Mouse (Mus musculus) layer of hippocampus, adult 9-11 months (tissue): ENCODE results near the gene Nbl1.

Source experiments
- DNase-seq: peaks from one replicate; pipeline ENCODE4 v3.0.0; 2022

The Nbl1 gene

DNA sequence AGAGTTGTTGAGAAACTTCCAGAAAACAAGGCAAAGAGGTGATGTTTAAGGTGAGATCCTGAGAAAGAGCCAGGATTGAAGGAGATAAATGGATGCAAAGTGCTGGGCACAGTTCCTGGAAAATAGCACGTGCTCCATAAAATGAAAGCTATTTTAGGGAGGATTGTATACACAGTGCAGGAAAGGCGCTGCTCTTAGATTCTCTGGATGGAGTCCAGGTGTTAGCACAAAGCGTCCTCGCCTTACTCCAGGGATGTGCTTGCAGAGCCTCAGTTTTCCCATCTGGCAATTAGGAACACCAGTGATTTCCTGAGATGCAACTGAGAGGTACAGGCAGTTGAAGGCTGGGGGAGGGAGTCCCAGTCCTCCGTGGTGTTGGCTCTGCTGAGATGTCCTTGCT lies 3.4 kb upstream of the Nbl1 start:
- no peak for DNase-seq

DNA sequence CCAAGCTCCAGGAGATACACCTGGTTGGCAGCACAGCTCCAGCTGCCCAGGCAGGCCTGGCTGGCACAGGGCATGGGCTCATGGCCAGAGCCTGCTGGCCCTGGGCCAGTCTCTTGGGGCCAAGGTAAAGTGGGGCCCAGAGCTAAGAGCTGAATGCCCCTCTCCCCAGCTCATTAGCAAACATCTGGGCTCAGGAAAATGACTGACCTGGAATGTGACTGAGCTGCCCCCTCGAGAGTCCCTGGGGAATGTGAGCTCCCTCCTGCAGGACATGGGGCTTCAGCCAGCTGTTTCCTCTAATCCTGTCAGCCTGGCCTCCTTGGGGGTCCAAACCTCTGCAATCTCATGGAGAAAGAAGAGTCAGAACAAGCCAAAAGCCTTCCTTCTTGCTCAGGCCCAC lies 2.6 kb upstream of the Nbl1 start:
- DNase-seq = no peak

DNA sequence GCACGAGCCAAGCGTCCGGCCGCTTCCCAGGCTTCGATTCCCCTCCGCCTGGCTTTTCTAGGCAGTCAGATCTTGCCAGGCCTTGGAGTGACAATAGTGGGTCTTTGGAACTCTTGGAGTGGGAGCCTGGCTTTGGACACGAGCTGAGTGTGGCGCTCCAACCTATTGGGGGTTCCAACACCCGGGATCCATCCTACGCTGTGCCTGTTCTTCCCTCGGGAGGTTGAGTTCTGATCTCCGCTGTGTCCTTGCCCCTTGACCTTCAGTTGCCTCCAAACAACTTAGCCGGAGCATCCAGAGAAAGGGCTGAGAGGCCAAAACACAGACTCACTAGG lies 370 bp upstream of the Nbl1 start:
- no peak for DNase-seq

DNA sequence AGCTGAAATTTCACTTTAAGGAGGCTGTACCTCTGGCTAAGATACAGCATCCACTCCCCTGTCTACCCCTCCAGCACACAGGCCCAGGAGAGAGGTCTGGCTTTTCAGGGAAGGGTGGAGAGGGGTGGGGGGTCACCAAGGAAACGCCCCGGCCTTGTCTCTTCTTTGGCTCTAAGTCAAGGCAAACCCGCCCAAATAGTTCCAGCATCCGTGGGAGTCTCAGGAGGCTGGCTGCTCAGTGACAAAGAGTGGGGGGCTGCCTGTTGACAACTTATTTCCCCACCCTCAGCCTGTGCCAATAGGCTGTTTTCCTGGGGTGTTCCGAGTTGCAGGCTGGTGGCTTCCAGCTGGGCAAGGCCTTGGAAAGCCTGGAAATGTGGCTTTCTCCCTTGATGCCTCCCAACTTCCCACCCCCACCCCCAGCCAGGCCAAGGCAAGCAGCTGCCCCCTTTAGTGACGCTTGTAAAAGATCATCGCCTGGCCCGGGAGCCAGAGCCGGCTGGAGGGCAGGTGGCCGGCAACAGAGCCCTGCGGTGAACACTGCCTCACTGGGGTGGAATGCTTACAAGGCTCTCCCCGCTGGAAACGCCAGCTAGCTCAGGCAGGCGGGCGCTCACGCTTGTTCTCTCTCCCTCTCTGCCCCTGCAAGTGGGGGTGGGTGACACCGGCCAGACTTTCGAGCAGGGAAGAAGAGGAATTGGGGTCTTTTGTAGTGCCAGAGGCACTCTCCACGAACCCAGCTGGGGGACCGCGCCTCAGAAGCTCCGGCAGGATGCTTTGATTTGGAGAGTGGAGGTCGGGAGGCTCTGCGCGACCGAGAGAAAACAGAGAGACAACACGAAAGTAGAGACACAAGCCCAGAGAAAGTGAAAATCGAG lies 1.1 kb downstream of the Nbl1 start:
- DNase-seq = no peak

DNA sequence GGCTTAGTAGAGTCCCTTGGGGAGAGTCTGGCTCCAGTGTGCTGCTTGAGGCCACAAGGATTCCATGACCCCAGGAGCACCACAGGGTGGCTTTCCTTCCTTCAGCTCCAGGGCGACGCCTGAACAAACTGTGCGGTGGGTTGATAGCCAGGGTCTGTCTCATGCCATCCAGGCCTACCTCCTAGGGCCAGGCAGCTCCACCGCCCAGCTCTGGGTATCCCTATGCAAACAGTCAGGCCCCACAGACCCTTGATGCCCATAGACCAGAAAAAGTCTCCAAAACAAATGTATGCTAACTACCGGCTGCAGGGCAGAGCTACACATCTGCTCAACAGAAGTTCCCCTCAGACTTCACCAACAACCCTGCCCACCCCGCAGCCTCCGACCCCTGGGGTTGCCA lies 1.7 kb downstream of the Nbl1 start:
- no peak for DNase-seq

DNA sequence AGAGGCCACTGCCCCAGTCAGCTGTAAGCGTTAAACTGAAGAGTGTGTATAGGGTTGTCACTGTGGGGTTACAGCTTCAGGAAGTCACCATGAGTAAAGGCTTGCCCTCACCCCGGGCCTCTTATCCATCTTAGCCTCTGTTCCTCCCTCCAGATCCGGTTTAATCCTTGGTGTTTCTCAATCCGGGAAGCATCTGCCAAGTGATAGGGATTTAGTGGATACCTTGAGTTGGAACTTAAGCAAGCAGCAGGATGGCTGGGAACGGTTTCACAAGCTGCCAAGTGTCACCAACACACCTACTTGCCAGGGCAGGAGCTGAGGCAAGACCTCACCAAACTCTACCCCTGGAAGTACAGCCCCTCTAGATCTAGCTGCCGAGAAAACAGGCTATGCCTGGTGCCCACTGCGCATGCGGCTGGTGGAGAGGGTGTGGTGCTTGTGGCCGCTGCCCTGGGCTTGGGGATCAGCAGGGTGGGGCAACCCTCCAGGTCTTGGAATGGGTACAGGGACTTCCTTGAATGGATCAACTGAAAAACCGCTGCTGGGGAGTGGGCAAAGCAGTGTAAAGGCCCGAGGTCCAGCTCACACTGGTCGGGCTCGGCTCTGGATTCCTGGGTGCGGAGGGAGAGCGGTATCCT lies 2.4 kb downstream of the Nbl1 start:
- no peak for DNase-seq

DNA sequence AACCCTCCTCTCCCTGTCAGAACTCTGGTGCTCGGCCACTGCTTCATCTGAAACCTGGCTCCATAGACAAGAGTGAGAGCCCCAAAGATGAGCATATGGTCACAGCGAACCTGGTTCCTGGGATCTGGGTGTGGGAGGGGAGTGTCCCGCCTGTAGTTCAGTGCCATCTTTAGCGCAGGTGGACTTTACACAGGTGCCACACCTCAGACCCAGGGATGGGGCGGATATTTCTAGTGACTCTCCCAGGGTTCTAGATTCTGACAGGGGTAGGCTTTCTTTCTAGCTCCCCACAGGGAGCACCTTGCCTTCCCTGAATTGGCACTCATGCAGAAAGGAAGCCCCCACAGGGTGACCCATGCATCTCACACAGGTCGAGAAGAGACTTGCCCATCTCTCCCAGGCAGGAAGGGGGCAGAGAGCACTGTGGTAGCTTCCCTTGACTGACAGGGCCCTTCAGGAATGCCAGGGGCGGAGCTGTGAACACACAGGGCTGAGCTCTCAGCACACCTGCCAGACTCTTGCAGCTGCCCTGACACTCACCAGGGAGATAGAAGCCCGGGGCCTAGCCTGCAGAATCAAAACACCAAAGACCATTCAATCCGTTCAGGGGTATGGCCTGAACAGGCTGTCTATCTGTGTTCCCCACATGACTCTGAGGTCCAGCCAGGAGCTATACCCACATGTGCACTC lies 3.7 kb downstream of the Nbl1 start:
- no peak for DNase-seq

DNA sequence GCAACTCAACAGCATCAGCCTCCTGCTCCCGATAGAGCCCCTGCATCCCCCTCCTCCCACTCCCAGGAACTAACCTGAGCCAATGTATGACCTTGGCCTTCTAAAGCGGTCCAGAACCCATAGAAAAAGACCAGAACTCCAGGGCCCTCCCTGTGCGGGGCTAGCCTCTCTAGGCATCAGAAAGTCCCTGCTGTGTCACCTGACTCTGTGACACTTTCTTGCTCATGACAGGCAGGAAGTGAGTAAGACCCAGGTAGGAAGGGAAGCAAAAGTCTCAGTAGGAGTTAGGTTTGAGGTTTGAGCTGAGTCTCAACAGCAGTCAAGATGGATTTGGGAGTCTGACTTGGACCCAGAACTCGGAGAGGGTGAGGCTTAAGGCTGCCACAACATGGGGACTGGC lies 5.8 kb downstream of the Nbl1 start:
- no peak for DNase-seq

DNA sequence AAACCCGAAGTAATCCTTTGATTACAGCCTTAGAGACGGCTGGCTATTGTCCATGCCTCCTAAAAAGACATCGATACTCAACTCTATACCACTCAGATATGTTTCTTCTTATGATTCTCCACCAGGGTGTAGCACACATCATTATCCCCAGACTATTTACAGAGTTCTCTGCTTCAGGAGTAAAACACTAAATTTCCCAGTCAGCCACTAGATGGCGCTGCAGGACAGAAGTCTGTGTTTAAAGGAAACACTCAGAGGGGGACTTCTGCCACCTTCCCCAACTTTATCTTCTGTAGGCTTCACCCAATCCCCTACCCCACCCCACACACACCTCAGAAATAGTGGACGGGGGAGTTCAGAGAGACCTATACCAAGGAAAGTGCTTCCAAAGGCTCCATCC lies 6.8 kb downstream of the Nbl1 start:
- peak; percentile 80 for DNase-seq

DNA sequence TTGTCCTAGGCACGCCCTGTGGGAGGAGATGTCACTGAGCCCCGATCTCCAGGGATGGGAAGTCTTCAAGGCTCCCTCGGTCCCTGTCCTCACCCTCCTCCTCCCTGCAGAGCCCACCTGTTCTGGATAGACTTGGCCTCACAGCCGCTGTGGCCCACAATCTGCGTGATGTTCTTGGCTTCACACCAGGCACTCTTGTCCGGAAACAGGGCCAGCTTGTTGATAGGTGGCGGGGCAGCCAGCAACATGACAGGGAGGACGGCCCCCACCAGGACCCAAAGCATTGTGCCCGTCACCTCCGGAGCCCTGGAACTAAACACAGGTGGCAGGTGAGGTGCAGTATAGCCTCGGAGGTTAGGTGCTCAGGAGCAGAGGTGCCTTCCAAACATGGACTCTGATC lies 7.5 kb downstream of the Nbl1 start:
- no peak for DNase-seq

DNA sequence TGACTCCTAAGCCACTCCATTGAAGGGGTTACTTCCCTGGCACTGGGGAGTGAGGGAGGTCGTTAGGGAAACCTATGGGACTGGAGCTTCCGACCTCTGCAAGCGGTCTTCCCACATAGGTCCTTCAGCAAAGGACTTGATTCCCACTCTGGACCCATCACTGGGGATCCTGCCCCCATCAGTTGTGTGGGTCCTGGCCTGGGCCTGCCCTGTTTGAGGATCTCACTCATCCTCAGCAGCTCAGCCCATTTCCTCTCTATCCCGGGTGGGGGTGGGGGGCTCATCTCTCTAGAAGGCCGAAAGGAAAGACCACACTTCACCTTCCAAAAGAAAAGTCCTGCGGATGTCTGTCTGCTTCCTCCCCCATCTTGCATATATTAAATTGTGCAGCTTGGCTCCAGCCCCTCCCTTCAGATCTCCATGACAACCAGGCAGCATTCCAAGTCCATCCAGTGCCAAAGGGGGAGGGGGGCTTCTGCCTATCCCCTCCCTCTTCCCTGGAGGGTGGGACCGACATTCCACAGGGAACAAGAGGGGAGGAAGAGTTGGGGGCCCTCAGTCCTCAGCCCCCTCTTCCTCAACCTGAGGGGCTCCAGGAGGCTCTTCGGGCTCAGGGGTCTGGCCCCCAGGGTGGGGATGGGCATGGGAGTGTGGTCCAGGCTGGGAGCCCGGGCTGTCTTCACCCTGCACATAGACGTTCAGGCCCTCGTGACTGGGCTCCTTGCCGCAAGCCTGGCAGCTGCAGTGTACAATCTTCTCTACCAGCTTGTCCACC lies 9.8 kb downstream of the Nbl1 start:
- no peak for DNase-seq

DNA sequence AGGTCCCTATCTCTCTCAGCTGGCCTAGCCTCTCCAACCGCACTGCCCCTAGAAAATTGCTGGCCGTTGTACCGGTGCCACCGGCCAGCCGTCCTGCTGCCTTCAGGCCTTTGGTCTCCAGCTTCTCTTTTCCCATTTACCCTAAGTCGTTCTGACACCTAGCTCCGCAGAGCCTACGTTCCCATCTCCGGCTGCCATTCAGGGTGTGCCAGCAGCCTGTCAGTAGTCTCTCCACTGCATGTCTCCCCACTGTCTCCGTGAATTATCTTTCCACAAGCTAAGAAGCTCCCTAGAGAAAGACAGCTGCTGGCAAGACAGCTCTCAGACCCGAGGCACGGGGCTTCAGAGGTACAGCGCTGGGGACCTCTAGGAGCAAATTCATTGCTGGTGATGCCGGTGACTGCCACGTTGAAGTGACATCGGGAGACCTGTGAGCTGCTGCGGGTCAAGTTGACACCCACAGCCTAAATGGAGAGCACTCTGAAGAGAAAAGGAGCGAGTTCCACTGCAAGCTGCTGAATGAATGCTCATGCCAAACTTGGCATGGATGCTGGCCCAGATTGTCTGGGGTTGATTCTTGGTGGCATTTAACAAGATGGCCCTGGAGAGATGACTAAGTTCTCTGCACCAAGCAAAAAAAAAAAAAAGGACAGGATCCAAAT lies 11.4 kb downstream of the Nbl1 start:
- peak; percentile 65 for DNase-seq

DNA sequence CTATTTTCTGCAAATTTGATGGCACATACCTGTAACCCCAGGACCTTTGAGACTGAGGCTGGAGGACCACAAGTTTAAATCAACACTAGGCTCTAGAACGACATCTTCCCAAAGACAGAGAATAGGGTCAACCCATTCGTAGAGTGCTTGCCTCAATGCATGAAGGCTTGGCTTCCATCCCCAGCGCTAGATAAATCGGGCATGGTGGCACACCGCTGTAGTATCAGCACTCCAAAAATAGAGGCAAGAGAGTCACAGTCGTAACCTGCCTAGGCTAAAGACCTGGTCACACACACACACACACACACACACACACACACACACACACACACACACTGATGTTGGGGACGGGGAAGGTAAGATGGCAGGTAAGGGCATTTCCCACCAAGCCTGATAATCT lies 12.5 kb downstream of the Nbl1 start:
- DNase-seq = no peak

DNA sequence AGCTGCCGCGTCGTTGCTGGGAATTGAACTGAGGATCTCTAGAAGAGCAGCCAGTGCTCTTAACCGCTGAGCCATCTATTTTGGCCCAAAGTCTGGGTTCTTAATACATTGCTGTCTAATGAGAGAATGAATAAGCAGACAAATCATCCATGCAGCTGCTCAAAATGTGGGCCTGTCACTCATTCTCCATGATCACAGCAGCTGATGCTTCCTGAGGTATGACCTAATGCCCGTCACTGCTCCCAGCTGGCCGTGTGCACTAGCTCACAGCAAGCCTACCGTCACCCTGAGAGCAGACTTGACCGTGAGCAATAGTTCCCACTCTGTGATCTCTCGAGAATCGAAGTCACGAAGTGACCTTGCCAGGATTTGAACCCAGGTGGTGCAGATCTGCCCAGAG lies 13.4 kb downstream of the Nbl1 start:
- DNase-seq = no peak

DNA sequence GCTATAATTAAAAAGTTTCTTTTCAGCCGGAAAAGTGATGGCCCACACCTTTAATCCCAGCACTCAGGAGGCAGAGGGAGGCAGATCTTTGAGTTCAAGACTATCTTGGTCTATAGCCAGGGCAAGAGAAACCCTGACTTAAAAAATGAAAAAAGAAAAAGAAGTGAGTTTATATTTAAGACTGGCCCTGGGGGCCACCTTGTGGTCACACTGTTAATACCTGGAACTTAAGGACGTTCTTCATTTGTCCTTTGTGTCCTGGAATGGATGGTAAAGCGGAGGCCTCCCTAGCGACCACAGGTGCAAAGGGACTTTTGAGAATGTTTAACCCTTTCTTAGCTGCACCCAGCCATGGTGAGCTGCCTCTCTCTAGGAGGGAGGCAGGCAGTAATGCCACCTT lies 14.1 kb downstream of the Nbl1 start:
- no peak for DNase-seq

DNA sequence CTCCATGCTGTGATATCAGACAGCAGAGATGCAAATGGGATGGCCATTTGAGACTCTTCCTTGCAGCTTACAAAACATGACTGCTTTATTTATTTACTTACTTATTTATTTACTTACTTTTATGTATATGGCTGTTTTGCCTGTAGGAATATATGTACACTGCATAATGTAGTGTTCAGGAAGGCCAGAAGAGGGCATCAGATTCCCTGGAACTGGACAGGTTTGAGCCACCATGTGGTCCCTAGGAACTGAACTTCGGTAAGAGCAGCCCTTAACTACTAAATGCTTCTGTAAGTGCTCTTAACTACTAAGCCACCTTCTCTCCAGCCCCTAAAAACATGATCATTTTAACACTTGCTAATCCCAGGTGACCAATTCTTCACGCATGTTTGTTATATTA lies 14.5 kb downstream of the Nbl1 start:
- DNase-seq = no peak

DNA sequence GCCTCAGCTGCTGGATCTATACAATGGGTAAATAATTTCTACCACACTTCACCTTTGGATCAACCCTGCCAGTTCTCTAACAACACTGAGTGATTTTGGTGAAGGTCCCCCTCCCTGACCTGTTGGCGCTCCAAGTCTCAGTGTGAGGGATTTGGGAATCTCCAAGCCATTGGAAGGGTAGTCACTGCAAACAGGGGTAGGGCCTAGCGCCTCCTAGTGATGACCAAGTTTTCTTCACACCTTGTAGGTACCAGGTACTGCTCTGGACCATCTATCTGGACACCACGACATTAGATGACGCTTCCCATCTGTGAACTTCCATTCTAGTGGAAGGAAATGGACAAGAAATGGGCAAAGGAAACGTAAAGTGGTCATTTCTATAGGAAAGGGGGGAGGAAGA lies 16.9 kb downstream of the Nbl1 start:
- no peak for DNase-seq

DNA sequence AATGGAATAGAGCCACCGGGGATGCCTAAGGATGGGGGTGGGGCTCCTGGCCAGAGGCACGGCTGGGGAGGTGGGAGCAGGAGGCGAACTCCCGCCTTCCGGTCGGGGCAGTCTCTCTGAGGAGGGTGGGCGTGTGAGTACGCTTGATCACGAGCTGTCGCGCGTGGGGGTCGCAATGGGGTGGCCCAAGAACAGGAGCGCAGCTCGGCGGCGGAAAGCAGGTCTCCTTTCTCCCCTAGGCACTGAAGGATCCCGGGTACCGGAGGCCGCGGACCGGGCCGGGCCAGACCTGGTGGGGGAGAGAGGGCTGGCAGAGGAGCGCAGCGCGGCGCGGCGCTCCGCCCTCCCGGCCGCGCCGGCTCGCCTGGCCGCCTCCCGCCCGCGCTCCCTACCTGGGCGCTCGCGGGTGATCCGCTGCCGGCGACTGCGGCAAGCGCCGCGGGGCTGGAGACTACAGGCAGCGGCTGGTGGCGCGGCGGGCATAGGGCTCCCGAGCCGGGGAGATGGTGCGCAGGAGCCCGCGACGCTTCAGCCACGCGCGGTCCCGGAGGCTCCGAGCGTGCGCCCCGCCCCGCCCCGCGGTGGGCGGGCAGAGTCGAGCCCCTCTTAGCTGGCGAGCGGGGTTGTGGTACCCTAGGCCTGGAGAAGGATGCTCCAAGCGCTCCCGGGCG lies 17.6 kb downstream of the Nbl1 start, which contains the start of gene Htr6:
Gene Htr6 (minus strand): TSS at position 530 of the 671 bp plus-strand sequence.
- no peak for DNase-seq

DNA sequence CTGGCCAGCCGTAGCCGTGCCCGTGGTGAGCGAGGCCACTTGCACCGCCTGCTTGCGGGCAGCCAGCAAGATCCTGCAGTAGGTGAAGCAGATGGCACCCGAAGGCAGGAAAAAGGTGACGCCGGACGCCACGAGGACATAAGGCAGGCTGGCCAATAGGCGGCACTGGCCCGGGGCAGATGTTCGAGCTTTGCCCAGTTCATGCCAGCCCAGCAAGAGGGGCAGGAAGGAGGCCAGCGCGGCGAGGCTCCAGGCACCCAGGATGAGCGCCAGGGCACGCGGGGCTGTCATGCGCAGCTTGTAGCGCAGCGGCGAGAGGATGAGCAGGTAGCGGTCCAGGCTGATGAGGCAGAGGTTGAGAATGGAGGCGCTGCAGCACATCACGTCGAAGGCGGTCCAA lies 18.7 kb downstream of the Nbl1 start:
- no peak for DNase-seq

DNA sequence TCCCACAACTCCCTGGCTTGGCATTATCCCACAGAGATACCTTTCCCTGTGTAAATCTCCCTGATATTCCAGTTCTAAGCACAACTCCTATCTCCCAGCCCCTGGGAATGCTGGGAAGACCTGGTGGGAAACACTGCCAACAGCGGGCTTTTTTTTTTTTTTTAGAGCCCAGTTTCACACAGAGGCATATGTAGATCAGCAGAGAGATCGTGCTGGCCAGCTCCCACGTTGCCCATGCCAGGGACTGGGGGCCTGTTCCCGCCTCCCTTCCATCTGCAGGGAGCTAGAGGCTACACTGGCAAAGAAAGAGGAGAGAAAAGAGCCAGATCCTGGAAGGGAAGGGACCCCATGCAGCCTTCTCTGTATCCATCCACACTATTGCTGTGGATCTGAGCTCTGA lies 24.5 kb downstream of the Nbl1 start:
- peak; percentile 81 for DNase-seq

DNA sequence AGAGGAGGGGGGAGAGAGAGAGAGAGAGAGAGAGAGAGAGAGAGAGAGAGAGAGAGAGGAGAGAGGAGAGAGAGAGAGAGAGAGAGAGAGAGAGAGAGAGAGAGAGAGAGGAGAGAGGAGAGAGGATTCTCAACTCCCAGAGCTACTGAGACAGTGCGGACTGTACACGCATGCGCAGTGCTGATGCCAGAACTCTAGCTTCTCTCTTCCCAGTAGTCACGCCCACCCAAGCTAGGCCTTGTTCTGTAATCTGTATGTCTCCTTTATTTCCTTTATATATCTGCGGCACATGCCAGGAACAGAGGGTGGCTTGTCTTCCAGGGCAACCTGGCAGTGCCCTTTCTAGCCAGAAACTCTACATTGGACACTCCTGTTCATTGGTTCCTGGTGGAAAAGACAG lies 28.0 kb downstream of the Nbl1 start:
- DNase-seq = no peak

DNA sequence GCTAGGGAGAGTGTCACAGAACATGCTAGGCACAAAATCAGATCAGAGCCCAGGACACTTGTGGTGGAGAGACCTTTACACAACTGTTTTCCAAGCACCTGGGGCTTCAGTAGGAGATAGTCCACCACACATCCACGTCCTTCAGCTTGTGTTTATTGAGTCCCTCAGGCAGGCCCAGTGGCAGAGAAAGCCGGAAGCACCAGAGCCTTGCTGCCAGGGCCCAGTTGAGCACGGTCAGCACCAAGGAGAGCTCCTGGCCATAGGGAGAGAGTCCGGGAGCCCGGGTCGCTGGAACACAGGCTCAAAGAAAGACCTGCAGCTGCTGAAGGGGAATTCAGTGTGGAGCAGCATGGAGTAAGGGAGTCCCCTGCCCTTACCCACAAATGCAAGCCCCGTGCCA lies 33.2 kb downstream of the Nbl1 start:
- DNase-seq = no peak
